Mouse (Mus musculus): ENCODE measurements around the gene Gjb6. TPM values are rescaled to one million over a fixed set of nuclear protein-coding genes. Genes with fewer than 3 reads are reported as not detected.

Gene Gjb6
- polyA plus RNA-seq, 1 experiment from 2014 or later: 0.20 TPM

DNA sequence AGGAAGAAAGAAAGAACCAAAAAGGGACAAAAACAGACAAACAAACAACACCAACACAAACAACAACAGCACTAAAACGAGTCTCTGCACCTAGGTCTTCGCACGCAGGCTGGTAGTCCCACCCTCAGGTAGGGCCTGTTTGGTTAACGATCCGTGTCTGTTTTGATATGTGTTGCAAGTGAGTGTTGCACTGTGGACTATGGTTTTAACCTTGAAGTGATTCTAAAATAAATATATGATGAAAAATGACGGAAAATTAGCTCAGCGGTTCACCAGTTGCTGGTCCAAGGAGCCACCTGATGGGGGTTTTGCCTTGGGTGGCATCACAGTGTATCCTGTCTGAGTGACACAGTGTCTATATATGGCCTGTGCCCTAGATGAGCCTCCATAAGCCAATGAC, 31.8 kb downstream of the Gjb6 start:
- H3K4me1 ChIP-seq (ENCODE audit: control insufficient read depth, insufficient read depth, low read length): peaks cover 5% of the 10 kb centered on the region; the same call in 1 of the 2 replicates
- no peak overlapping the region for H3K9ac ChIP-seq (ENCODE audit: low read depth, low read length)
- no peak for ATAC-seq
- H3K4me2 ChIP-seq (ENCODE audit: low read depth, low read length): no peak overlapping the region
- H3K4me3 ChIP-seq (ENCODE audit: low read length): no peak overlapping the region
- H3K36me3 ChIP-seq (ENCODE audit: control insufficient read depth, insufficient read depth, low read length): no peaks in the 10 kb centered on the region
- no peak overlapping the region for H3K27ac ChIP-seq (ENCODE audit: low read length)
- no peaks in the 10 kb centered on the region for H3K9me3 ChIP-seq (ENCODE audit: control insufficient read depth, low read length)
- H3K27me3 ChIP-seq (replicated peaks; ENCODE audit: control insufficient read depth, insufficient read depth, low read length): peaks cover 29% of the 10 kb centered on the region
- 72% methylated on average over 7 of the region's 7 CpGs for WGBS

DNA sequence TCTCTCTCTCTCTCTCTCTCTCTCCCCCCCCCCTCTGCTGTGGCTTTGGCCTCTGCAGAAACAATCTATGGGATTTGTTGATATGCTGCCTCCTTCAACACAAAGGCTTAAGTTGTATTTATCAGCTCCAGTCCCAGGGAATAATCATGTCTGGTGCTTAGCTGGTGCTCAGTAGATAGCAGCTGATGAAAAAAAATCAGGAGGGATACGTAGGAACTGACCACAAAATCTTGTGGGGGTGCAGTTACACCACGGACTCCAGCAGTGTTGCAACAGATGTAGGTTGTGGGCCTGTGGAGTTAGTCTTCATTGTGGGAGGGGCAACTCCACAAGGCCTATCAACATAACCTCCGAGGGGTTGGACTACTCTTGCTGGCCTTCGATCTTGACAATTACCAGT, 37.6 kb downstream of the Gjb6 start:
- Histone ChIP-seq H3K4me1 (ENCODE audit: control insufficient read depth, insufficient read depth, low read length) (no peaks in the 10 kb centered on the region), H3K27ac (ENCODE audit: low read length) (no peak overlapping the region), H3K9me3 (ENCODE audit: control insufficient read depth, low read length) (no peaks in the 10 kb centered on the region), H3K4me3 (ENCODE audit: low read length) (no peak overlapping the region), H3K27me3 (replicated peaks; ENCODE audit: control insufficient read depth, insufficient read depth, low read length) (no peaks in the 10 kb centered on the region), H3K36me3 (ENCODE audit: control insufficient read depth, insufficient read depth, low read length) (no peaks in the 10 kb centered on the region), H3K9ac (ENCODE audit: low read depth, low read length) (no peak overlapping the region), H3K4me2 (ENCODE audit: low read depth, low read length) (no peak overlapping the region)
- ATAC-seq: no peak
- whole genome bisulfite sequencing: 69% methylated on average over 4 of the region's 4 CpGs

DNA sequence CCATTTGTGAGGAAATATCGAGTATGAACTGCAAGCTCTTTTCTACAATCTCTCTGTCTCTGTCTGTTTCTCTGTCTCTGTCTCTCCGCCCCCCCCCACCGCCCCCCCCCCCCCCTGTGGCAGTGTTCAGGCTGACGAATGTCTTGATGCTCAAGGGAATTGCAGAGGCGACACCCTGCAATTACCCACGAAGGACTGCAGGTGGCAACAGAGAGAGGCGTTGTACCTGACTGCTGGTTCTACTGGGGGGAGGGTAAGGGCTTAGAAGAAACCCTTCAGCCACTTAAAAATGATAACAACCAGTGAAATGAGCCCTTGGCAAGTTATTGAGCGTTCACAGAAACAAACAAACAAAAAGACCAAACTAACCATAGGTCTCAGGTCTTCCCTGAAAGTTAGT, 40.4 kb downstream of the Gjb6 start:
- Histone ChIP-seq H3K9me3 (ENCODE audit: control insufficient read depth, low read length) (no peaks in the 10 kb centered on the region), H3K27me3 (replicated peaks; ENCODE audit: control insufficient read depth, insufficient read depth, low read length) (no peaks in the 10 kb centered on the region), H3K4me3 (ENCODE audit: low read length) (no peak overlapping the region), H3K4me1 (ENCODE audit: control insufficient read depth, insufficient read depth, low read length) (peaks cover 2% of the 10 kb centered on the region; the same call in 1 of the 2 replicates), H3K27ac (ENCODE audit: low read length) (no peak overlapping the region), H3K9ac (ENCODE audit: low read depth, low read length) (no peak overlapping the region), H3K36me3 (ENCODE audit: control insufficient read depth, insufficient read depth, low read length) (no peaks in the 10 kb centered on the region), H3K4me2 (ENCODE audit: low read depth, low read length) (no peak overlapping the region)
- WGBS: 9% methylated on average over 8 of the region's 8 CpGs
- ATAC-seq: no peak

DNA sequence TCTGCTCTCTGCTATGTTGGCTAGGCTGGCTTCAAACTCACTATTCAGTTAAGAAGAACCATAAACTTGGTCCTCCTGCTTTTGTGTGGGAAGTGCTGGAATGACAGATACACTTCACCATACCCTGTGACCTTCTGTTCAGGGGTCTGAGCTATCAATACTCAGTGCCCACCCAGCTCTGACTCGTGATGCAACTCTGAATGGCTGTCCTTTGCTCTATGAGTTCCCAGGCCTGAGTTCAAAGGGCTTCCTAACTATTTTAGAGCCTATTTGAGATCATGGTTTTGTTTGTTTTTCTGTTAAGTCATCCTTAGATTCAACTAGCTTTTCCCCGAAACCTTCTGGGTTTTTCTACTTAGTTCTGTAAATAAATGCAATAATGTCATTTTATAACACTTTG, 43.4 kb downstream of the Gjb6 start:
- Histone ChIP-seq H3K4me3 (ENCODE audit: low read length) (no peak overlapping the region), H3K9me3 (ENCODE audit: control insufficient read depth, low read length) (no peaks in the 10 kb centered on the region), H3K4me2 (ENCODE audit: low read depth, low read length) (no peak overlapping the region), H3K4me1 (ENCODE audit: control insufficient read depth, insufficient read depth, low read length) (peaks cover 2% of the 10 kb centered on the region), H3K36me3 (ENCODE audit: control insufficient read depth, insufficient read depth, low read length) (no peaks in the 10 kb centered on the region), H3K27me3 (replicated peaks; ENCODE audit: control insufficient read depth, insufficient read depth, low read length) (no peaks in the 10 kb centered on the region), H3K27ac (ENCODE audit: low read length) (peak overlapping the region; percentile 60), H3K9ac (ENCODE audit: low read depth, low read length) (no peak overlapping the region)
- peak; percentile 24; the same call in 1 of the 2 replicates for ATAC-seq
- WGBS: 40% methylated on average over 2 of the region's 2 CpGs

DNA sequence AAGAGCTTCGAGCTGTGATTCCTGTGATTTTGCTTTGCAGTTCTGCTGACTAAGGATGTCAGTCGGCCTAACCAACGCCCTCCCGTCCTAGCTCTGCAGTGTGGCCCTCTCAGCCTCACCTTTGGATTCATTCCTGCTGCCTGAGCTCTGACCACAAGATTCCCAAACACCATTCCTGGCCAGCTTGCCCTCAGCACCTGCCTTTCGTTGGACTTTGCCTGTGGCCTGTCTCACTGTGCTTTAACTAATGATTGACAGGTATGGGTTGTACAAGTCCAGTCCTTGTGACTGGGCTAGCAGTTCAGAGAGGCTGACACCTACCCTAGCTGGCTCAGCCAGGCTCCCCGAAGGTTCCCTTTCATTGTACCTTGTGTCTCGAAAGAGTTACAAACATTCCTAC, 44.3 kb downstream of the Gjb6 start:
- peak overlapping the region; percentile 60 for H3K27ac ChIP-seq (ENCODE audit: low read length)

DNA sequence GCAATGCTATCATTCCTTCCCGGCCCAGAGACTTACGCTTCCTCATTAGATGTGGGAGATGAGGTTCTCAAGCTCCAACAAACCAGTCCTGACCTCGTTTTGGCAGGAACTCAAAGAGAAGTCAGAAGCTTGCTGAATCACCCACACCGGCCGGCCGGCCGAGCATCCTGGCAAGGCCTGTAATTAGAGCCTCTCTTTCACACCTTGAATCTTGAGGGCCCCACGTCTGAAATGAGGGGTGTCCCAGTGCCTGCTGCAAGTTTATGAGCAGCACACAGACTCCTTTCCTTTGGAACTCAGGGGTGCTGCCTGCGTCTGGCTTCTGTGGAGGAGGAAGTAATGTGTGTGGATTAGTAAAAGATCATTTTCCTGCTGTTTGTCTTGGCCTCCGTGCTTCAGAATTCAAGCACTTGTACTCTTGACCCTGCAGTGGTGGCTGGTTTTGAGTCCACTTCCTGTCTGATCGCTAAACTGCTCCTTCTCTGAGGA, 49.2 kb downstream of the Gjb6 start:
- Histone ChIP-seq H3K36me3 (ENCODE audit: control insufficient read depth, insufficient read depth, low read length) (no peaks in the 10 kb centered on the region), H3K4me3 (ENCODE audit: low read length) (no peak overlapping the region), H3K4me1 (ENCODE audit: control insufficient read depth, insufficient read depth, low read length) (peaks cover 7% of the 10 kb centered on the region), H3K4me2 (ENCODE audit: low read depth, low read length) (no peak overlapping the region), H3K9me3 (ENCODE audit: control insufficient read depth, low read length) (no peaks in the 10 kb centered on the region), H3K27me3 (replicated peaks; ENCODE audit: control insufficient read depth, insufficient read depth, low read length) (no peaks in the 10 kb centered on the region), H3K9ac (ENCODE audit: low read depth, low read length) (0 out of 2 replicates have a peak overlapping the region, but pooled peaks have one; percentile 31), H3K27ac (ENCODE audit: low read length) (peak overlapping the region; percentile 65)
- peak; percentile 69 for ATAC-seq
- 25% methylated on average over 11 of the region's 11 CpGs for WGBS

More for the DNA sequence above, 44.3 kb downstream of the Gjb6 start:
- no peak overlapping the region for H3K4me3 ChIP-seq (ENCODE audit: low read length)
- peak; percentile 93 for ATAC-seq
- no peak overlapping the region for H3K4me2 ChIP-seq (ENCODE audit: low read depth, low read length)
- no peaks in the 10 kb centered on the region for H3K27me3 ChIP-seq (replicated peaks; ENCODE audit: control insufficient read depth, insufficient read depth, low read length)
- H3K9ac ChIP-seq (ENCODE audit: low read depth, low read length): no peak overlapping the region
- H3K36me3 ChIP-seq (ENCODE audit: control insufficient read depth, insufficient read depth, low read length): no peaks in the 10 kb centered on the region
- WGBS: 68% methylated on average over 7 of the region's 7 CpGs
- H3K4me1 ChIP-seq (ENCODE audit: control insufficient read depth, insufficient read depth, low read length): peaks cover 4% of the 10 kb centered on the region
- H3K9me3 ChIP-seq (ENCODE audit: control insufficient read depth, low read length): no peaks in the 10 kb centered on the region

DNA sequence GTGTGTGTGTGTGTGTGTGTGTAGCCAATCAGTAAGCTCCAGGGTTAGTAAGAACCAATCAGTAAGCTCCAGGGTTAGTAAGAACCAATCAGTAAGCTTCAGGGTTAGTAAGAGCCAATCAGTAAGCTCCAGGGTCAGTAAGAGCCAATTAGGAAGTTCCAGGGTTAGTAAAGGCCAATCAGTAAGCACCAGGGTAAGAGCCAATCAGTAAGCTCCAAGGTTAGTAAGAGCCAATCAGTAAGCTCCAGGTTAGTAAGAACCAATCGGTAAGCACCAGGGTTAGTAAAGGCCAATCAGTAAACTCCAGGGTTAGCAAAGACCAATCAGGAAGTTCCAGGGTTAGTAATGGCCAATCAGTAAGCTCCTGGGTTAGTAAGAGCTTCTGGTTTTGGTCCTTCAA, 50.5 kb downstream of the Gjb6 start:
- Histone ChIP-seq H3K27ac (ENCODE audit: low read length) (no peak overlapping the region), H3K9ac (ENCODE audit: low read depth, low read length) (no peak overlapping the region), H3K36me3 (ENCODE audit: control insufficient read depth, insufficient read depth, low read length) (no peaks in the 10 kb centered on the region), H3K4me3 (ENCODE audit: low read length) (no peak overlapping the region), H3K9me3 (ENCODE audit: control insufficient read depth, low read length) (no peaks in the 10 kb centered on the region), H3K4me2 (ENCODE audit: low read depth, low read length) (no peak overlapping the region), H3K4me1 (ENCODE audit: control insufficient read depth, insufficient read depth, low read length) (peaks cover 7% of the 10 kb centered on the region), H3K27me3 (replicated peaks; ENCODE audit: control insufficient read depth, insufficient read depth, low read length) (no peaks in the 10 kb centered on the region)
- no peak for ATAC-seq
- 97% methylated on average over 1 of the region's 1 CpGs for WGBS

DNA sequence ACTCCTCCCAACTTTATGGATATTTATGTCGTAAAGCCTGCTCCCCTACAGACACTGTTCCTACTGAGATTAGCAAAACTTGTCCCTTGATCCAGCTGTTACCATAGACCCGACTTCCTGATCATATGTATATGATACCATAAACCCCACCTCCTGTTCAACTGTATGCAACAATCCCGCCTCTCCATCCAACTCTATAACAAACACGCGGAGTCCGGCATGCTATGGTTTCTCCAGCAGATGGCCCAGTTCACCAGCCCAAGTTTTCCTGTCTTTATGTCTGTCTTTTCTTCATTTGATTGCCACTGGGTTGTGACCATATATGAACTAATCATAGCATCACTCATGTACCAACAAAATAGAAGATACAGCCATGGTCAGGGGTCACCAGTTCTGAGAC, 57.9 kb downstream of the Gjb6 start:
- Histone ChIP-seq H3K4me3 (ENCODE audit: low read length) (no peak overlapping the region), H3K27ac (ENCODE audit: low read length) (no peak overlapping the region), H3K4me1 (ENCODE audit: control insufficient read depth, insufficient read depth, low read length) (no peaks in the 10 kb centered on the region; the same call in 1 of the 2 replicates), H3K27me3 (replicated peaks; ENCODE audit: control insufficient read depth, insufficient read depth, low read length) (no peaks in the 10 kb centered on the region), H3K36me3 (ENCODE audit: control insufficient read depth, insufficient read depth, low read length) (no peaks in the 10 kb centered on the region), H3K9ac (ENCODE audit: low read depth, low read length) (no peak overlapping the region), H3K4me2 (ENCODE audit: low read depth, low read length) (no peak overlapping the region), H3K9me3 (ENCODE audit: control insufficient read depth, low read length) (no peaks in the 10 kb centered on the region)
- WGBS: 75% methylated on average over 6 of the region's 6 CpGs
- peak; percentile 40 for ATAC-seq

All from intestine, embryonic 16.5 days (tissue).